Mouse (Mus musculus): ENCODE results near the gene Naaladl2.

Gene Naaladl2

GRCm38 (mm10) chr3:24314658-24315297 is 829.3 kb downstream of the Naaladl2 start:
- DNase-seq: peak; percentile 80 to 87

- no peak for DNase-seq
Measured at GRCm38 (mm10) chr3:24225418-24225817, 918.6 kb downstream of the Naaladl2 start.

GRCm38 (mm10) chr3:24217476-24217875 is 926.6 kb downstream of the Naaladl2 start:
- DNase-seq: no peak

GRCm38 (mm10) chr3:24166531-24166930 is 977.5 kb downstream of the Naaladl2 start:
- no peak for DNase-seq

- DNase-seq: no peak
Measured at GRCm38 (mm10) chr3:24163992-24164391, 980.1 kb downstream of the Naaladl2 start.

- DNase-seq: peak in 1 of 2 experiments; percentile 4
Measured at GRCm38 (mm10) chr3:24151086-24151815, 992.8 kb downstream of the Naaladl2 start.

- DNase-seq: no peak
Measured at GRCm38 (mm10) chr3:24142808-24143207, 1001.3 kb downstream of the Naaladl2 start.

GRCm38 (mm10) chr3:24138002-24138401 is 1006.1 kb downstream of the Naaladl2 start:
- no peak for DNase-seq

GRCm38 (mm10) chr3:24126200-24126599 is 1017.9 kb downstream of the Naaladl2 start:
- no peak for DNase-seq

GRCm38 (mm10) chr3:24124034-24124433 is 1020.0 kb downstream of the Naaladl2 start:
- no peak for DNase-seq

- peak; percentile 40 to 48 for DNase-seq
Measured at GRCm38 (mm10) chr3:24118136-24118535, 1025.9 kb downstream of the Naaladl2 start.

GRCm38 (mm10) chr3:24114849-24115248 is 1029.2 kb downstream of the Naaladl2 start:
- DNase-seq: no peak

GRCm38 (mm10) chr3:24113360-24113759 is 1030.7 kb downstream of the Naaladl2 start:
- no peak for DNase-seq

GRCm38 (mm10) chr3:24106391-24106790 is 1037.7 kb downstream of the Naaladl2 start:
- no peak for DNase-seq

- DNase-seq: no peak
Measured at GRCm38 (mm10) chr3:24079761-24080160, 1064.3 kb downstream of the Naaladl2 start.

GRCm38 (mm10) chr3:24071169-24071797 is 1072.8 kb downstream of the Naaladl2 start:
- DNase-seq: peak; percentile 26 to 43

- DNase-seq: no peak
Measured at GRCm38 (mm10) chr3:24070424-24071168, 1073.5 kb downstream of the Naaladl2 start.

GRCm38 (mm10) chr3:24048217-24048616 is 1095.8 kb downstream of the Naaladl2 start:
- no peak for DNase-seq

GRCm38 (mm10) chr3:24001741-24002140 is 1142.3 kb downstream of the Naaladl2 start:
- DNase-seq: no peak

GRCm38 (mm10) chr3:23973727-23974126 is 1170.3 kb downstream of the Naaladl2 start:
- DNase-seq: no peak

- DNase-seq: no peak
Measured at GRCm38 (mm10) chr3:23972747-23973667, 1171.1 kb downstream of the Naaladl2 start.

Data from cerebellum, postnatal 14 days (tissue).